Mouse (Mus musculus): ENCODE results near the gene Myo18b.

GRCm38 (mm10) chr5:112923841-112924240 is 27.7 kb upstream of the Myo18b start:
- no peak for TF ChIP-seq CTCF (IDR thresholded peaks at IDR 0.05; ENCODE audit: borderline replicate concordance, insufficient read depth, low read length)
- TF ChIP-seq POLR2A (IDR thresholded peaks at IDR 0.05; ENCODE audit: low read depth, low read length) = no peak

Data from embryonic fibroblast, embryonic 13.5 days (primary cell).